Mouse (Mus musculus) small intestine, adult 2 months (tissue): ENCODE measurements around the gene Prlh. TPM values are rescaled to one million over a fixed set of nuclear protein-coding genes. Genes with fewer than 3 reads are reported as not detected.

Experiments used
- H3K27ac ChIP-seq: fragments of 200-500 bp; 2 replicates; pipeline ENCODE4 v1.5.1; 2012; ENCODE audit warnings: low read depth, low read length, control low read depth, inconsistent platforms; ENCODE audit not compliant: insufficient read depth
- H3K27me3 ChIP-seq: fragments of 200-500 bp; 2 replicates; pipeline ENCODE4 v1.6.1; 2012; ENCODE audit warnings: mild to moderate bottlenecking, moderate library complexity, low read length, inconsistent platforms; ENCODE audit not compliant: control insufficient read depth, insufficient read depth
- H3K36me3 ChIP-seq: fragments of 200-500 bp; 2 replicates; pipeline ENCODE4 v1.6.1; 2012; ENCODE audit warnings: mild to moderate bottlenecking, low read length, control low read depth, inconsistent platforms; ENCODE audit not compliant: control insufficient read depth, insufficient read depth
- H3K4me1 ChIP-seq: fragments of 200-500 bp; 2 replicates; pipeline ENCODE4 v1.6.1; 2012; ENCODE audit warnings: low read length, inconsistent platforms, mixed read lengths; ENCODE audit not compliant: control insufficient read depth, insufficient read depth, insufficient read length
- H3K4me3 ChIP-seq: fragments of 200-500 bp; 2 replicates; pipeline ENCODE4 v1.5.1; 2012; ENCODE audit warnings: low read depth, mild to moderate bottlenecking, control low read depth, inconsistent platforms, low read length, moderate library complexity
- CTCF ChIP-seq: fragments of 200-500 bp; IDR thresholded peaks from 2 replicates; pipeline ENCODE4 v1.5.1; 2012; ENCODE audit warnings: low read depth, mild to moderate bottlenecking, control low read depth, inconsistent platforms, low read length, moderate library complexity, mixed read lengths; ENCODE audit not compliant: insufficient replicate concordance, insufficient read length; ENCODE audit errors: extremely low read depth
- POLR2A ChIP-seq: fragments of 200-500 bp; IDR thresholded peaks from 2 replicates; pipeline ENCODE4 v1.6.1; 2012; ENCODE audit warnings: low read depth, mild to moderate bottlenecking, control low read depth, inconsistent platforms, low read length, moderate library complexity
- WGBS: fragments of 180-500 bp; shearing (Covaris S2); methylation state at CpG from one replicate; pipeline ENCODE4 v1.1.7; 2018; 5-methylcytosine and 5-hydroxymethylcytosine counted together
- polyA plus RNA-seq: library from polyadenylated mRNA; depleted of rRNA; stranded (reverse); fragments of >200 nt; gene quantifications from 2 replicates; pipeline ENCODE4 v1.2.3, GENCODE M21; 2012

Prlh gene
- polyA plus RNA-seq, 1 experiment = not detected

DNA sequence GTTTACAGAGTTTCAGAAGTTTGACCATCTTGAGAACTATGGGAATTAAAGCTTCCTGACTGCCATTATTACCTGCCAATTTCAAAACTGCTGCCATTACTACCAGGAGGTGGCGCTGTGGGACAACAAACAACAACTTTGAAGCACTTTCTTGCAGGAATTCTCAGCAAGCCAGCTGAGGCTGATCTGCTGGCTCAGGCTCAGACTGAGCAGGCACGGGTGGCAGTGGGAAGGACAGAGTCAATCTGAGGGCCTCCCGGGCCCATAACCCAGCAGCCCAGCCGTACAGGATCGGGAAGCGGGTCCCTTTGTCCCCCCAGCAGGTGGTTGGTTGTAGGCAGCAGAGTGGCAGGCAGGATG is 24.4 kb upstream of the Prlh start:
- WGBS = 28% methylated on average over 6 of the region's 6 CpGs
- no peak overlapping the region for H3K27ac ChIP-seq

DNA sequence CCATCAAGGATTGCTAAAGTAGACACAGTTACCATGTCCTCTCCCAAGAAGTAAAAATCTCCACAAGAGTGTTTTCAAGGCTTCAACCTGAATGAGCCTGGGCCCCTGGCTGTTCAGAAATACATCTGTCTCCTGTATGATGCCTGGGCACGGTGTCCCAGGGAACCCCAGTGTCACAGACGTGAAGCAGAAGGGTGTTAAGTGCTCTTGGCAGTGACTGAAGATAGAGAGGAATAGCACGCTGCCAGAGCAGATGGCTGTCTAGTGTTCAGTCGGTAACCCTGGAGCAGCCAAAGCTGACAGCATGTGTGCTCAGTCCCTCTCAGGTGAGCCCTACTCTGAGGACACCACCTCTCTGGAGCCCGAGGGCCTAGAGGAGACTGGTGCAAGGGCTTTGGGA is 19.9 kb upstream of the Prlh start:
- Histone ChIP-seq H3K4me3 (no peak overlapping the region), H3K36me3 (peaks cover 36% of the 10 kb centered on the region), H3K4me1 (peaks cover 3% of the 10 kb centered on the region), H3K27ac (no peak overlapping the region), H3K27me3 (no peaks in the 10 kb centered on the region)
- TF ChIP-seq CTCF (no peak), POLR2A (no peak)
- 77% methylated on average over 5 of the region's 5 CpGs for WGBS

More for the DNA sequence above, 24.4 kb upstream of the Prlh start:
- TF ChIP-seq CTCF = peak; percentile 49; the same call in 1 of the 2 replicates
- no peak for TF ChIP-seq POLR2A
- Histone ChIP-seq H3K4me1 (peaks cover 16% of the 10 kb centered on the region), H3K27me3 (no peaks in the 10 kb centered on the region; the same call in 1 of the 2 replicates), H3K4me3 (no peak overlapping the region), H3K36me3 (peaks cover 18% of the 10 kb centered on the region)

DNA sequence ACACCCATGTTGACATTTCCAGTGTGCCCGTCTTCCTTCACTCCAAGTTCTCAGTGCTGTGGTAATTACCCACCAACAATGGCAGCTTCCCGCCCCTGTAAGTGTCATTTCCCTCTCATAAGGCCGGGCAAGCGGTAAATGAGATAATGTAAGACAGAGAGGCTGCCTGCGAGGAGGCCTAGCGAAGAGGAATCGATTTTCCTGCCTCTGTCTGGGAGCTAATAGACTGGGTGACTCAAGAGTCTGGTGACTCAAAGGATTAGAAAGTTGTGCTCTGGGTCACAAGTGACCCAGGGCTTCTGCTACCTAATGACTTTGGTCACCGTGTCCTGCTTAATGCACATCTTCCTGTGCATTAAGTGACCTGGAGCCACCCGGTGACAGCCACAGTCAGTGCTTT is 15.9 kb upstream of the Prlh start:
- no peak overlapping the region for H3K27ac ChIP-seq
- no peaks in the 10 kb centered on the region for H3K4me1 ChIP-seq
- TF ChIP-seq CTCF = no peak
- TF ChIP-seq POLR2A = no peak
- 68% methylated on average over 9 of the region's 9 CpGs for WGBS
- no peaks in the 10 kb centered on the region for H3K27me3 ChIP-seq
- no peak overlapping the region for H3K4me3 ChIP-seq
- peaks cover 37% of the 10 kb centered on the region for H3K36me3 ChIP-seq

DNA sequence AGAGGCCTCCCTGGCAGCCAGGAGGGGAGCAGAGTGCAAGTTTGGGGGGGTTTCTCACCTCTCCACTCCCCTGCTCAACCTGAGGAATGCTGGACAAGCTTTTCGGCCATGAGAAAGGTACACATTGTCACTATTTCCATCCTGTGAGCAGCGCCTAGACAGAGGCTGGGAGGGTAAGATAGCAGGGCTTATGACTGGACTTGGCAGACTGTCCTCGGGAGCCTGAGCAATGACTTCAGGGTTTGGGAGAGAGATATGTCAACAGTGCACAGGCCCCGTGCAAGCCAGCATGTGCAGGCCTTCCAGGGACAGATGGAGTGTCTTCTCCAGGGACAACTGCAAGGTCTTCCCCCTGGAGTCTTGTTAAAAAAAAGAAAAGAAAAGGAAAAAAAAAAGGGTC is 12.9 kb upstream of the Prlh start:
- TF ChIP-seq CTCF = no peak
- no peak for TF ChIP-seq POLR2A
- no peak overlapping the region for H3K27ac ChIP-seq

DNA sequence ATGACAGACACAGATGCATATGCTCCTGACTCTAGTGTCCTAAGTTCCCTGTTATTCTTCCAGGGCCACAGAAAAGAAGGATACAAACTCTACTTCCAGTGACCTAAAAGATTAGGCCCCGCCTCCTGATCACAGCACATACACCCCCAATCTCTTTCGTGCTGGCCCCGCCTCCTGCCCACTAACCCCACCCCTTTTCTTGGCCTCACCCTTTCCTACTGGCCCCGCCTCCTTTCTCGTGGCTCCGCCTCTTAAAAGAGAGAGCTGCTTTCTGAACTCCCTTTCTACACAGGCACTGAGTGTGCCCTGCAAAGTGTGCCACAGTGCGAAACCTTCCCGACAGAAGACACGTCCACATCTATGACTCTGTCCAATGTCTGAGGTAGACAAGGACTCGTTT is 7.7 kb upstream of the Prlh start:
- H3K27me3 ChIP-seq = no peaks in the 10 kb centered on the region
- H3K27ac ChIP-seq = no peak overlapping the region
- TF ChIP-seq CTCF (no peak), POLR2A (no peak)
- H3K36me3 ChIP-seq = peaks cover 15% of the 10 kb centered on the region
- 71% methylated on average over 10 of the region's 10 CpGs for WGBS
- H3K4me1 ChIP-seq = no peaks in the 10 kb centered on the region
- no peak overlapping the region for H3K4me3 ChIP-seq

More for the DNA sequence above, 12.9 kb upstream of the Prlh start:
- Histone ChIP-seq H3K36me3 (peaks cover 42% of the 10 kb centered on the region), H3K4me1 (no peaks in the 10 kb centered on the region), H3K4me3 (no peak overlapping the region), H3K27me3 (no peaks in the 10 kb centered on the region)
- 81% methylated on average over 4 of the region's 4 CpGs for WGBS

DNA sequence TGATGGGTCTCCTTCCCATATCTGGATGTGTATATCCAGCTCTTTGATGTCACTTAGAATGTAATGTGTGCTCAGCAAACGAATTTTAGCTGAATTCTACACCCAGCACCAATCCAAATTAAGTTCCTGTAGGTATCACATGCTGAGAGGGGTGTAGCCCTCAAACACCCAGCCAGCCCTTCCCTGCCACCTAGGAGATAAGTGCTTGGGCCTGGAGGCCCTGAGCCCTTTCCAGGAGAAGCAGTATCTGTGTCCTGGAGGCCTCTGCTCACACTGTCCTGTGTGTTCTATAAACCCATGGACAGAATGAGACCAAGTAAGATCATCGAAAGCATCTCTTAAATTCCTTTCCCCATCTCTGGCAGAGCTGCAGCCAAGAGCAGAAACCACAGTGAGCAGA is 5.7 kb upstream of the Prlh start:
- Histone ChIP-seq H3K27me3 (no peaks in the 10 kb centered on the region), H3K36me3 (peaks cover 11% of the 10 kb centered on the region), H3K4me3 (no peak overlapping the region), H3K27ac (no peak overlapping the region), H3K4me1 (no peaks in the 10 kb centered on the region)
- 63% methylated on average over 2 of the region's 2 CpGs for WGBS
- TF ChIP-seq POLR2A (no peak), CTCF (no peak)

DNA sequence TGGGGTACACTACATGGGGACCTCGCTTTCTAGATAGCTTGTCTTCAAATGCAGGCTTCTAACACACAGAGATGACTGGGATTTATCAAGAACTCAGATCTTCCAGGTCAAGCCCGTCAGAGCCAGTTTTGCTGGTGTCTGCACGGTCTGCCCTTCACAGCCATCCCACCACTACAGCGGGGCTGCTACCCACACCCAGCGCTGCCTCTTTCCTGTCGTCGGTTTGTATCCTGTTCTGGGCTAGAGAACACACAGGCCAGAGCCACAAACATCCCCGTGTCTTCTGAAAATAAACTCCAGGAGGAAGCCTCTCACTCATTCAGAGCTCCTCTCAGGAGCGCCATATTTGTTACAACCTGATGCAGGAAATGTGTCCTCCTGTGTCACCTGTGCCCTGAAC is 3.6 kb upstream of the Prlh start:
- no peak for TF ChIP-seq POLR2A
- TF ChIP-seq CTCF = no peak
- peaks cover 2% of the 10 kb centered on the region; the same call in 1 of the 2 replicates for H3K36me3 ChIP-seq
- H3K27me3 ChIP-seq = no peaks in the 10 kb centered on the region
- no peak overlapping the region for H3K27ac ChIP-seq
- no peak overlapping the region for H3K4me3 ChIP-seq
- H3K4me1 ChIP-seq = no peaks in the 10 kb centered on the region
- WGBS = 58% methylated on average over 9 of the region's 9 CpGs

DNA sequence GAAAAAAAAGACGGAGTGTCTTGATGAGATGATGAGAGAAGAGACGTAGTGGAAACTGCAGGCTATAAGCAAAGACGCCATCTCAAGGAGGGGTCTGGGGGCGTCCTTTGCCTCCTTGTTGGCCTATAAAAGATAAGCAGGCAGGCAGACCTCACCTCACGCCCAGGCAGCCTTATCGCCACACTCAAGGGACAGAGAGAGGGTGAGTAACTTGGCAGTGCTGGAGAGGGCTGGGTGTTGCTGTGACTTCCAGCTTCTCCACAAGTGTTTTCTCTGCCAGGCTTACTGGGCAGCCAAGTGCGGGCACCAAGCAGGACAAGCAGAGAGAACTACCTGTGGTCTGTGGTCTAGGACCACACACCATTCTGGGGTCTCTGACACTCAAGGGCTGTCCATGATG is 1.2 kb upstream of the Prlh start:
- no peak overlapping the region for H3K27ac ChIP-seq
- TF ChIP-seq POLR2A = no peak
- H3K4me3 ChIP-seq = no peak overlapping the region
- no peaks in the 10 kb centered on the region for H3K27me3 ChIP-seq
- H3K4me1 ChIP-seq = no peaks in the 10 kb centered on the region
- peaks cover 2% of the 10 kb centered on the region; the same call in 1 of the 2 replicates for H3K36me3 ChIP-seq
- 62% methylated on average over 7 of the region's 7 CpGs for WGBS
